24 mouse cellular contexts compared by ENCODE assay signal in the genomic region with DNA sequence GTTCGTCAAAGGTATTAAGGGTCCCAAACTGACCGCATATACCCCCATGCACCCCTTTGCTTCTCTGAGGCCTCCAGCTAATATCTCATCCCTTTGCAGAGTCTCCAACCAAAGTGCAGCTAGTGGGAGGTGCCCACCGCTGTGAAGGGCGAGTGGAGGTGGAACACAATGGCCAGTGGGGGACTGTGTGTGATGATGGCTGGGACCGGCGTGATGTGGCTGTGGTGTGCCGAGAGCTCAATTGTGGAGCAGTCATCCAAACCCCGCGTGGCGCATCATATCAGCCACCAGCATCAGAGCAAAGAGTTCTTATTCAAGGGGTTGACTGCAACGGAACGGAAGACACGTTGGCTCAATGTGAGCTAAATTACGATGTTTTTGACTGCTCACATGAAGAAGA. TPM values are rescaled to one million over a fixed set of nuclear protein-coding genes. Genes with fewer than 3 reads are reported as not detected.
A peak's percentile ranks its signal among the peaks of the same experiment; 100 is the strongest.
DNase-seq lines count a peak whose midpoint lies in the region; ATAC-seq lines count a peak whose summit lies in the region.
"Had no signal": no experiment of that assay in that cellular context is flagged by ENCODE, and none has a peak within 500 bp of the region (broad histone marks: within the 10 kb centered on the region; RNA-seq: fewer than 3 reads in every experiment).

No protein-coding gene starts in this region.

- no peaks in the 10 kb centered on the region for H3K9me3 ChIP-seq in heart, embryonic 10.5 days
- H3K9me3 ChIP-seq: G1E had no signal

- H3K27me3 ChIP-seq in heart, embryonic 10.5 days (ENCODE audit: insufficient read depth, poor library complexity, severe bottlenecking), result peaks cover 4% of the 10 kb centered on the region; the same call in 1 of the 2 replicates
- H3K27me3 ChIP-seq: CH12.LX had no signal

- H3K4me1 ChIP-seq in heart, embryonic 10.5 days, result no peaks in the 10 kb centered on the region

- no peak overlapping the region for H3K4me3 ChIP-seq in heart, embryonic 10.5 days

- no peaks in the 10 kb centered on the region for H3K36me3 ChIP-seq in heart, embryonic 10.5 days
- H3K36me3 ChIP-seq: G1E had no signal

- ATAC-seq in erythroid progenitor cell, adult 5-6 weeks (replicated peaks; ENCODE audit: low FRiP score, poor library complexity, severe bottlenecking), result 0 out of 2 replicates have a peak, but pooled peaks have one; percentile 34
- ATAC-seq: activated CD4-positive, CD25-positive, alpha-beta regulatory T cell, adult 4 months; CD4-positive, CD25-positive, alpha-beta regulatory T cell, adult 4 months; Patski had no signal

- H3K27ac ChIP-seq in heart, embryonic 10.5 days, result no peak overlapping the region

- peak; percentile 87 for DNase-seq in heart, adult 11 months
- DNase-seq in heart, postnatal 4 days, result no peak
- peak; percentile 70 for DNase-seq in heart, embryonic 10.5 days (ENCODE audit: low spot score)
- DNase-seq in heart, postnatal 36 days, result no peak
- no peak for DNase-seq in adrenal gland, postnatal 14 days
- DNase-seq: adrenal gland, adult 2 months; adrenal gland, adult 8-10 months; adrenal gland, postnatal 10 days; adrenal gland, postnatal 25 days; adrenal gland, postnatal 36 days; B cell, adult 2 months; cerebellum, adult 11 months; cerebellum, adult 11-12 months; cerebellum, adult 18-20 months; cerebellum, adult 2 months had no signal

- 87% methylated on average over 14 of the region's 14 CpGs for WGBS in heart, embryonic 10.5 days

- intact Hi-C loops in heart, postnatal 36 days (cut with DNase I), result no loop called here

RNA-seq across cellular contexts. Expression of a gene that starts 8.0 kb away (rescaled TPM):
- total RNA-seq in heart, postnatal 4 days (2021), result under 1 TPM in 1 of 2 experiments, not detected in 1; 0.14 TPM
- polyA plus RNA-seq in heart, embryonic 10.5 days (2016; fragmentation: Nextera tagmentation; extraction: Ambion mirVana), result not detected in 2 replicates
- 1 to 10 TPM in 1 of 2 experiments, under 1 TPM in 1; 0.54 to 1.1 TPM for total RNA-seq in heart, postnatal 36 days (2021)
- 17.7 and 18.9 TPM in 2 replicates for total RNA-seq in erythroid progenitor cell, adult 5-6 weeks (2015; ENCODE audit: low replicate concordance)
- total RNA-seq in erythroid progenitor cell, adult 5-6 weeks (2017; ENCODE audit: low replicate concordance), result 34.0 and 34.9 TPM in 2 replicates
- 2.4 and 6.0 TPM in 2 replicates for total RNA-seq in adrenal gland, postnatal 14 days (2021)
- total RNA-seq: ES-E14, MEL had no signal
- polyA plus RNA-seq: C2C12, G1E, Patski had no signal

RNA-seq across cellular contexts. Expression of a gene that starts 10.5 kb away (rescaled TPM):
- not detected for total RNA-seq in heart, postnatal 4 days (2021)
- polyA plus RNA-seq in heart, embryonic 10.5 days (2016; fragmentation: Nextera tagmentation; extraction: Ambion mirVana), result not detected in 2 replicates
- total RNA-seq in heart, postnatal 36 days (2021), result under 1 TPM in 1 of 2 experiments, not detected in 1; 0.31 TPM
- total RNA-seq in erythroid progenitor cell, adult 5-6 weeks (2015; ENCODE audit: low replicate concordance), result 5.0 and 9.7 TPM in 2 replicates
- 0.08 and 0.64 TPM in 2 replicates for total RNA-seq in erythroid progenitor cell, adult 5-6 weeks (2017; ENCODE audit: low replicate concordance)
- total RNA-seq in adrenal gland, postnatal 14 days (2021), result 0.22 and 6.1 TPM in 2 replicates
- total RNA-seq: adrenal gland, adult 2 months; MEL had no signal
- polyA plus RNA-seq: C2C12, G1E had no signal

Comparison
In these comparisons a context has a peak if more than half of its experiments do, and no peak if none do; other contexts are left out.
1. DNase-seq: peak in heart, adult 11 months (single experiment) and heart, embryonic 10.5 days (single experiment); none in heart, postnatal 4 days (single experiment), heart, postnatal 36 days (0 of 2) and adrenal gland, postnatal 14 days (single experiment).